Mouse (Mus musculus): ENCODE results near the gene Odc1. TPM values are rescaled to one million over a fixed set of nuclear protein-coding genes. Genes with fewer than 3 reads are reported as not detected.
A peak's percentile ranks its signal among the peaks of the same experiment; 100 is the strongest.

The Odc1 gene
- polyA plus RNA-seq, 1 experiment from 2014 or later: 597 TPM

- Histone ChIP-seq H3K36me3 (no peaks in the 10 kb centered on the region), H3K27me3 (replicated peaks) (peaks cover 17% of the 10 kb centered on the region), H3K9me3 (replicated peaks) (no peaks in the 10 kb centered on the region), H3K4me3 (no peak overlapping the region), H3K9ac (no peak overlapping the region), H3K4me2 (no peak overlapping the region), H3K4me1 (peaks cover 8% of the 10 kb centered on the region), H3K27ac (no peak overlapping the region)
- ATAC-seq: no peak
- 50% methylated on average over 4 of the region's 4 CpGs for WGBS (ENCODE audit: insufficient replicate concordance)
These were observed 30.0 kb downstream of the Odc1 start for GRCm38 (mm10) chr12:17574591-17574990.

GRCm38 (mm10) chr12:17575156-17575910 is 30.7 kb downstream of the Odc1 start:
- WGBS (ENCODE audit: insufficient replicate concordance): 48% methylated on average over 5 of the region's 5 CpGs
- Histone ChIP-seq H3K9ac (no peak overlapping the region), H3K36me3 (no peaks in the 10 kb centered on the region), H3K4me1 (peaks cover 8% of the 10 kb centered on the region), H3K27ac (no peak overlapping the region), H3K4me3 (no peak overlapping the region), H3K4me2 (no peak overlapping the region), H3K27me3 (replicated peaks) (peaks cover 17% of the 10 kb centered on the region), H3K9me3 (replicated peaks) (no peaks in the 10 kb centered on the region)
- ATAC-seq: no peak

DNA sequence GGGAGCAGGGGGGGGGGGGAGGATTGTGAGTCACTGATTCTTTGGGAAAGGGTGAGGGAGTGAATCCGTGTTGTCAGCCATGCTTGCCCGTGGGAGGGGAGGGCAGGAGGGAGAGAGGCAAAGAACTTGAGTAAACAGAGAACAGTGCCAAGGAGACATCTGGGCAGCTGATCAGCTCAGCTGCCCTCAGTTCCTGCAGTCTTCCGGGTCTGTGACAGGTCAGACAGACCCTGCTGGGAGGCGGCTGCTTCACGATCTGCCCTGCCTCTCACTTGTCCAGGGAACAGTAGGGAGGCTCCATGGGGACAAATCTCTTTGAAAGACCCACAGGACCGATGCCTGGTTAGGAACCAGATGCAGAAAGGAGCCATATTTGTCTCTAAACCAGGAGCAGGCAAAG is 31.4 kb downstream of the Odc1 start:
- Histone ChIP-seq H3K4me1 (peaks cover 8% of the 10 kb centered on the region), H3K9me3 (replicated peaks) (no peaks in the 10 kb centered on the region), H3K4me2 (no peak overlapping the region), H3K27ac (no peak overlapping the region), H3K27me3 (replicated peaks) (peaks cover 17% of the 10 kb centered on the region), H3K4me3 (no peak overlapping the region), H3K9ac (no peak overlapping the region), H3K36me3 (no peaks in the 10 kb centered on the region)
- WGBS (ENCODE audit: insufficient replicate concordance): 27% methylated on average over 6 of the region's 6 CpGs
- ATAC-seq: no peak

DNA sequence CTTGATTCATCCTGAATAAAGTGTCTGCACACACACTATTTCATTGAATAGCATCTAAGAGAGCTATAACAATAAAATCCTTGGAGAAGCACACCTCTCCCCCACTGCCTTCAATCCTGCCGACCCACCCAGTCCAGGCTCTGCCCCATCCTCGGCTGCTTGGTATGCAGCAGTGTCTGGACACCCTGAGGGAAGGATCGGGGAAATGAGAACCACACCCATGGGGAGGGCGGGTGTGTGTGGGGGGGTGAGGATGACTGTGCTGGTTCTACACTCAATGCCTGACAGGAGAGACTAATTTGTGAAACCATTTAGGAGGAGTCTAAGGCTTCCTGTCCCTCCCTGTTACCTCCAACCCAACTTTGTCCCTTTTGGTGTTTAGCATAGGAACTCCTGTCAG is 34.0 kb downstream of the Odc1 start:
- Histone ChIP-seq H3K4me2 (no peak overlapping the region), H3K9me3 (replicated peaks) (no peaks in the 10 kb centered on the region), H3K36me3 (no peaks in the 10 kb centered on the region), H3K4me1 (peaks cover 8% of the 10 kb centered on the region), H3K4me3 (no peak overlapping the region), H3K27me3 (replicated peaks) (peaks cover 17% of the 10 kb centered on the region), H3K9ac (no peak overlapping the region), H3K27ac (no peak overlapping the region)
- ATAC-seq: peak; percentile 82
- 31% methylated on average over 4 of the region's 4 CpGs for WGBS (ENCODE audit: insufficient replicate concordance)

DNA sequence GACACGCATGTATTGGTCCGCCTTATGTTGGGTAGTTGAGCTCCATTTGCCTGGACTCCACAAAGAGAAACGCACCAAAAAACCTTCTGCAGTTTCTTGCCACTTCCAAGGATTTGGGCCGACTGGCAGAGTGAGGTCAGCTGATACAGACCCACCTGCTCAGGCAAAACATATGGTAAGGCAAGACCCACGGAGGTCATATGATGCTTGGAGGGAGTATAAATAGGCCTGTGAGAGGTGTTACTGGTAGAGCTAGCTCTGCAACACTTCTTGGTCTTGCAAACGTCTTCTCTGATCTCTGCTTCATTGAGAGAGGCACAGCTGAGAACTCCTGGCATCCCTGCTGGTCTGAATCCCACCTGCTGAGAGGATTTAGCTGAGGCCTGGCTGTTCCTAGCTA is 36.4 kb downstream of the Odc1 start:
- H3K27ac ChIP-seq: no peak overlapping the region
- no peak overlapping the region for H3K4me2 ChIP-seq
- ATAC-seq: no peak
- peaks cover 14% of the 10 kb centered on the region for H3K27me3 ChIP-seq (replicated peaks)
- H3K4me1 ChIP-seq: peaks cover 8% of the 10 kb centered on the region
- H3K9ac ChIP-seq: no peak overlapping the region
- no peak overlapping the region for H3K4me3 ChIP-seq
- no peaks in the 10 kb centered on the region for H3K9me3 ChIP-seq (replicated peaks)
- 49% methylated on average over 6 of the region's 6 CpGs for WGBS (ENCODE audit: insufficient replicate concordance)
- H3K36me3 ChIP-seq: no peaks in the 10 kb centered on the region

GRCm38 (mm10) chr12:17582406-17582805 is 37.8 kb downstream of the Odc1 start:
- H3K4me2 ChIP-seq: no peak overlapping the region
- no peaks in the 10 kb centered on the region for H3K9me3 ChIP-seq (replicated peaks)
- peaks cover 8% of the 10 kb centered on the region for H3K4me1 ChIP-seq
- peaks cover 10% of the 10 kb centered on the region for H3K27me3 ChIP-seq (replicated peaks)
- no peak overlapping the region for H3K27ac ChIP-seq
- ATAC-seq: no peak
- no peak overlapping the region for H3K9ac ChIP-seq
- 88% methylated on average over 4 of the region's 4 CpGs for WGBS (ENCODE audit: insufficient replicate concordance)
- H3K4me3 ChIP-seq: no peak overlapping the region
- no peaks in the 10 kb centered on the region for H3K36me3 ChIP-seq

GRCm38 (mm10) chr12:17583860-17584259 is 39.3 kb downstream of the Odc1 start:
- H3K27ac ChIP-seq: no peak overlapping the region
- H3K27me3 ChIP-seq (replicated peaks): 0 out of 2 replicates have a peak, but pooled peaks cover 6% of the 10 kb centered on the region
- no peak overlapping the region for H3K4me3 ChIP-seq
- no peaks in the 10 kb centered on the region for H3K36me3 ChIP-seq
- 45% methylated on average over 3 of the region's 3 CpGs for WGBS (ENCODE audit: insufficient replicate concordance)
- peaks cover 3% of the 10 kb centered on the region; the same call in 1 of the 2 replicates for H3K4me1 ChIP-seq
- ATAC-seq: no peak
- H3K9me3 ChIP-seq (replicated peaks): no peaks in the 10 kb centered on the region
- no peak overlapping the region for H3K4me2 ChIP-seq
- H3K9ac ChIP-seq: no peak overlapping the region

- Histone ChIP-seq H3K4me1 (no peaks in the 10 kb centered on the region), H3K4me3 (no peak overlapping the region), H3K27me3 (replicated peaks) (no peaks in the 10 kb centered on the region), H3K4me2 (no peak overlapping the region), H3K27ac (no peak overlapping the region), H3K9me3 (replicated peaks) (no peaks in the 10 kb centered on the region), H3K9ac (no peak overlapping the region), H3K36me3 (no peaks in the 10 kb centered on the region)
- ATAC-seq: no peak
- 60% methylated on average over 3 of the region's 3 CpGs for WGBS (ENCODE audit: insufficient replicate concordance)
These were observed 41.4 kb downstream of the Odc1 start for GRCm38 (mm10) chr12:17586011-17586410.

GRCm38 (mm10) chr12:17588436-17588835 is 43.8 kb downstream of the Odc1 start:
- no peaks in the 10 kb centered on the region for H3K27me3 ChIP-seq (replicated peaks)
- no peak overlapping the region for H3K9ac ChIP-seq
- H3K36me3 ChIP-seq: no peaks in the 10 kb centered on the region
- H3K4me2 ChIP-seq: no peak overlapping the region
- H3K4me1 ChIP-seq: no peaks in the 10 kb centered on the region
- 66% methylated on average over 3 of the region's 3 CpGs for WGBS (ENCODE audit: insufficient replicate concordance)
- no peak for ATAC-seq
- no peak overlapping the region for H3K4me3 ChIP-seq
- H3K27ac ChIP-seq: no peak overlapping the region
- H3K9me3 ChIP-seq (replicated peaks): no peaks in the 10 kb centered on the region

DNA sequence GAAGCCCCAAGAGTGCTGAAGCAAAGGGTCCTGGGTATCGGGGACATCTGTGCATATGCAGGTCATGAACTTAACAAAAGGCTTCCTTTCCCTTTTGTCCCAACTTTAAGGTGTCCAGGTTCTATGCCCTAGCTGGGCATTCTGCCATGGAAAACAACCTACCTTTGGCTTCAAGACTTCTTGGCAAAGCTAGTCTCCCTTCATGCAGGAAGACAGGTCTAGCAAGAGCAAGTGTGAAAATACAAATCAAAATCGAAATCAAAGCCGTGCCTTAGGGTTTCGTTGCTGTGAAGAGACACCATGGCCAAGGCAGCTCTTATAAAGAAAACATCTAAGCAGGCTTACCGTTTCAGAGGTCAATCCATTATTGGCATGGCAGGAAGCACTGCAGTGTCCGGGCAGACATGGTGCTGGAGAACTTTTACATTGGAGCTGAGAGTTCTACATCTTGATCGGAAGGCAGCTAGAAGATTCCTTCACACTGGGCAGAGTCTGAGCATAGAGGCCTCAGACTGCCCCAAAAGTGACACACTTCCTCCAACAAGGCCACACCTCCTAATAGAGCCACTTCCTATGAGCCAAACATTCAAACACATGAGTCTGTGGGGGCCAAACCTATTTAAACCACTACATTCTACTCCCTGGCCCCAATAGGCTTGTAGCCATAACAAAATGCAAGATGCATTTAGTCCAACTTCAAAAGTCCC is 44.5 kb downstream of the Odc1 start:
- no peak overlapping the region for H3K27ac ChIP-seq
- ATAC-seq: no peak
- no peaks in the 10 kb centered on the region for H3K4me1 ChIP-seq
- WGBS (ENCODE audit: insufficient replicate concordance): 71% methylated on average over 7 of the region's 7 CpGs
- no peaks in the 10 kb centered on the region for H3K9me3 ChIP-seq (replicated peaks)
- H3K4me3 ChIP-seq: no peak overlapping the region
- H3K27me3 ChIP-seq (replicated peaks): no peaks in the 10 kb centered on the region
- H3K36me3 ChIP-seq: no peaks in the 10 kb centered on the region
- no peak overlapping the region for H3K9ac ChIP-seq
- H3K4me2 ChIP-seq: no peak overlapping the region

GRCm38 (mm10) chr12:17591249-17591648 is 46.7 kb downstream of the Odc1 start:
- no peak overlapping the region for H3K27ac ChIP-seq
- no peaks in the 10 kb centered on the region for H3K9me3 ChIP-seq (replicated peaks)
- no peak overlapping the region for H3K4me3 ChIP-seq
- no peak for ATAC-seq
- no peaks in the 10 kb centered on the region for H3K27me3 ChIP-seq (replicated peaks)
- H3K36me3 ChIP-seq: no peaks in the 10 kb centered on the region
- no peak overlapping the region for H3K4me2 ChIP-seq
- no peak overlapping the region for H3K9ac ChIP-seq
- 58% methylated on average over 4 of the region's 4 CpGs for WGBS (ENCODE audit: insufficient replicate concordance)
- no peaks in the 10 kb centered on the region for H3K4me1 ChIP-seq

GRCm38 (mm10) chr12:17593956-17594355 is 49.4 kb downstream of the Odc1 start:
- Histone ChIP-seq H3K36me3 (no peaks in the 10 kb centered on the region), H3K4me2 (no peak overlapping the region)
- 66% methylated on average over 2 of the region's 2 CpGs for WGBS (ENCODE audit: insufficient replicate concordance)

More at GRCm38 (mm10) chr12:17593956-17594355, 49.4 kb downstream of the Odc1 start:
- Histone ChIP-seq H3K4me1 (no peaks in the 10 kb centered on the region), H3K4me3 (no peak overlapping the region), H3K9me3 (replicated peaks) (no peaks in the 10 kb centered on the region), H3K9ac (no peak overlapping the region), H3K27ac (no peak overlapping the region), H3K27me3 (replicated peaks) (no peaks in the 10 kb centered on the region; the same call in 1 of the 2 replicates)
- no peak for ATAC-seq

All from liver, embryonic 12.5 days (tissue).